Mouse (Mus musculus) adrenal gland, postnatal 25 days (tissue): ENCODE measurements around the gene Pex5l. TPM values are rescaled to one million over a fixed set of nuclear protein-coding genes. Genes with fewer than 3 reads are reported as not detected.

Experiments used
- DNase-seq: peaks from one replicate; pipeline ENCODE4 v3.0.0; 2021; ENCODE audit warnings: mixed read lengths
- total RNA-seq: library from RNA; stranded (reverse); gene quantifications from 2 replicates; pipeline ENCODE4 v1.2.3, GENCODE M21; 2021

Gene Pex5l
- total RNA-seq, 1 experiment from 2014 or later, result 1.5 TPM

GRCm38 (mm10) chr3:33061428-33061827, 81.6 kb downstream of the Pex5l start:
- no peak for DNase-seq

GRCm38 (mm10) chr3:33061016-33061415, 82.0 kb downstream of the Pex5l start:
- no peak for DNase-seq

- DNase-seq, result no peak
Observed at GRCm38 (mm10) chr3:33060343-33060937, 82.6 kb downstream of the Pex5l start.

- DNase-seq, result no peak
Observed at GRCm38 (mm10) chr3:33048304-33048703, 94.7 kb downstream of the Pex5l start.

- DNase-seq, result no peak
Observed at GRCm38 (mm10) chr3:33044799-33045106, 98.3 kb downstream of the Pex5l start.

GRCm38 (mm10) chr3:33043896-33044798, 98.9 kb downstream of the Pex5l start:
- peak; percentile 18 for DNase-seq

- DNase-seq, result no peak
Observed at GRCm38 (mm10) chr3:33024566-33024965, 118.5 kb downstream of the Pex5l start.

GRCm38 (mm10) chr3:33003901-33004300, 139.1 kb downstream of the Pex5l start:
- DNase-seq, result no peak

GRCm38 (mm10) chr3:33001769-33002168, 141.3 kb downstream of the Pex5l start:
- no peak for DNase-seq

GRCm38 (mm10) chr3:33000383-33001015, 142.5 kb downstream of the Pex5l start:
- no peak for DNase-seq

GRCm38 (mm10) chr3:32991713-32992575, 151.1 kb downstream of the Pex5l start:
- DNase-seq, result no peak

GRCm38 (mm10) chr3:32987806-32988205, 155.2 kb downstream of the Pex5l start:
- no peak for DNase-seq

- DNase-seq, result no peak
Observed at GRCm38 (mm10) chr3:32985141-32985540, 157.9 kb downstream of the Pex5l start.

- no peak for DNase-seq
Observed at GRCm38 (mm10) chr3:32979981-32980380, 163.1 kb downstream of the Pex5l start.

GRCm38 (mm10) chr3:32979238-32979637, 163.8 kb downstream of the Pex5l start:
- no peak for DNase-seq

- no peak for DNase-seq
Observed at GRCm38 (mm10) chr3:32970257-32970656, 172.8 kb downstream of the Pex5l start.

- DNase-seq, result no peak
Observed at GRCm38 (mm10) chr3:32968671-32969425, 174.2 kb downstream of the Pex5l start.

- peak; percentile 10 for DNase-seq
Observed at GRCm38 (mm10) chr3:32965528-32965927, 177.5 kb downstream of the Pex5l start.

- DNase-seq, result no peak
Observed at GRCm38 (mm10) chr3:32961494-32961893, 181.6 kb downstream of the Pex5l start.

- DNase-seq, result no peak
Observed at GRCm38 (mm10) chr3:32951382-32951781, 191.7 kb downstream of the Pex5l start.

- no peak for DNase-seq
Observed at GRCm38 (mm10) chr3:32947486-32947885, 195.6 kb downstream of the Pex5l start.
